Mouse (Mus musculus) heart, postnatal 10 days (tissue): ENCODE data around the gene A330070K13Rik. TPM values are rescaled to one million over a fixed set of nuclear protein-coding genes. Genes with fewer than 3 reads are reported as not detected.

ENCODE experiments used
- DNase-seq, 2 experiments: peaks; one replicate each; pipeline ENCODE4 v3.0.0; 2021
- intact Hi-C: fragments of 180-260 bp; cut with DNase I; formaldehyde crosslinking; loops from one replicate; pipeline ENCODE4 v1.15.1; 2025
- total RNA-seq, 2 experiments: library from RNA; stranded (reverse); gene quantifications; 2 replicates each; pipeline ENCODE4 v1.2.3; 2021

The A330070K13Rik gene
- not detected for total RNA-seq

DNA sequence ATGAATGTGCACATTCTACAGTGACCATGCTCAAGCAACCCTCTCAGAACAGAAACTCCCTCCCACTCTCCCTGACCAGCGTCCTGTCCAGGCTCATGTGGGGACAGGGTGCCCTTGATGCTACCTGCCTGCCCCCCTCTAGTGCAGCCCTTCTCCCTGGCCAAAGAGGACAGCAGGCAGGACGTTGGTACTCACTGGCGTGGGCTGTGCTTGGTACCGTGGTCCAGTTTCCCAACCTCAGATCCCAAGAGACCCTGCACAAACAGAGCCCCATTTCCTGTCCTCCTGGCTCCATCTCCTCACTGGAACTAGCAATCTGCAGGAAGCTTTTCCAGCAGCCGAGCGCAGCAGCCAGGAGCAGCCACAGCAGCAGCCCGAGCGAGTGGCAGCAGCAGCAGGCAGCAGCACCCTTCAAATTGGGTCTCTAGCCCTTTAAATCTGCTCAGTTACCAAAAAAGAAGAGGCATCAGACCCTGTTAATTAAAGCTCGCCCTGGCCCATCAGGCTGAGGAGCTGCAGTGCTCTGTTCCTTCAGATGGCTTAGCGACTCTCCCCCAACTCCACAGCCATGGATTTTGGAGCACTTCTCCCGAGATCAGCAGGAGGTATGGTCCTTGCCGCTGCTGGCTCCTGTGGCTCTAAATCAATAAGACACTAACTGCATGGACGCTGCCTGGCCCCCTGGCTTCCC lies at the start of gene A330070K13Rik:
A330070K13Rik (minus strand) TSS at position 410 of the 691 bp plus-strand sequence.
- no peak for DNase-seq
- intact Hi-C loops = no loop called here

GRCm38 (mm10) chr5:130411516-130411915 lies 27.1 kb upstream of the A330070K13Rik start:
- intact Hi-C loops = no loop called here
- no peak for DNase-seq

DNA sequence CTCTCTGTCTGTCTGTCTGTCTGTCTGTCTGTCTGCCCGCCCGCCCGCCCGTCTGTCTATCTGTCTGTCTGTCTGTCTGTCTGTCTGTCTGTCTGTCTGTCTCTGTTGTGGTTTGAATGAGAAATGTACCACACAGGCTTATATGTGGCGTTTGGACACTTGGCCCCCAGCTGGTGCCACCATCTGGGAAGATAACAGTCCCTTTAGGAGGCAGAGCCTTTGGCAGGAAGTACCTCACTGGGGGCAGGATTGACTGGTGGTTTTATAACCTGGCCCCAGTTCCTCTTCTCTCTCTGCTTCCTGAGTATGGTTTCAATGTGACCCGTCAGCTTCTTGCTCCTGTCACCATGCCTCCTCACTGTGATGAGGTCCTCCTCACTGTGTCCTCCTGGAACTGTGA lies 25.3 kb upstream of the A330070K13Rik start:
- no peak for DNase-seq
- intact Hi-C loops = no loop called here

GRCm38 (mm10) chr5:130405201-130405600 lies 20.8 kb upstream of the A330070K13Rik start:
- DNase-seq = peak; percentile 31 to 49
- intact Hi-C loops = loop anchor here (2.0 kb wide), 1 partner anchor 448 kb away; no protein-coding TSS in a partner anchor

- intact Hi-C loops = no loop called here
- no peak for DNase-seq
Observed at GRCm38 (mm10) chr5:130400136-130400917, 15.9 kb upstream of the A330070K13Rik start.

GRCm38 (mm10) chr5:130395142-130395541 lies 10.7 kb upstream of the A330070K13Rik start:
- intact Hi-C loops = no loop called here
- no peak for DNase-seq

GRCm38 (mm10) chr5:130394386-130394785 lies 10.0 kb upstream of the A330070K13Rik start:
- intact Hi-C loops = no loop called here
- no peak for DNase-seq

GRCm38 (mm10) chr5:130393618-130394355 lies 9.4 kb upstream of the A330070K13Rik start:
- no peak for DNase-seq
- intact Hi-C loops = no loop called here

DNA sequence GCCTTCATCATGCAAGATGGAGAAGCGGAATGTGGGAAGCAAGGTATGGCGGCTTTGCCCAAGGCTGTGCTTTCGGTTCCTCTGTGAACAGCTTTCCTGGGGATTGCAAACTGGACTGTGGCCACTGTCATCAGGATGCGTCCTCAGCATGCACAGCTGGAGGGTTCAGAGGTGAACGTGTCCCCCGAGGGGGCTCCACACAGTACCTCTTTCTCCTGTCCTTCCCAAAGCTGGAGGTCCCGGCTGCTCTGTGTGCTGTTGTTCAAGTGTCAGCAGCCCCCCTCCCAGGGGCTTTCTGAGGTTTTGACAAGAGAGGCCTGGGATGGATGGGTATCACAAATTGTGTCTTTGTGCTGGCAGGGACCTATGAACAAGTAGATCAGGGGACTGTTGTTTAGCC lies 2.0 kb upstream of the A330070K13Rik start:
- intact Hi-C loops = no loop called here
- no peak for DNase-seq

GRCm38 (mm10) chr5:130375411-130375810 lies 9.0 kb downstream of the A330070K13Rik start:
- DNase-seq = no peak
- intact Hi-C loops = no loop called here

GRCm38 (mm10) chr5:130369237-130369636 lies 15.2 kb downstream of the A330070K13Rik start, which contains the start of gene Caln1:
Gene Caln1 (plus strand): TSS chr5:130369455.
- no peak for DNase-seq
- intact Hi-C loops = no loop called here

DNA sequence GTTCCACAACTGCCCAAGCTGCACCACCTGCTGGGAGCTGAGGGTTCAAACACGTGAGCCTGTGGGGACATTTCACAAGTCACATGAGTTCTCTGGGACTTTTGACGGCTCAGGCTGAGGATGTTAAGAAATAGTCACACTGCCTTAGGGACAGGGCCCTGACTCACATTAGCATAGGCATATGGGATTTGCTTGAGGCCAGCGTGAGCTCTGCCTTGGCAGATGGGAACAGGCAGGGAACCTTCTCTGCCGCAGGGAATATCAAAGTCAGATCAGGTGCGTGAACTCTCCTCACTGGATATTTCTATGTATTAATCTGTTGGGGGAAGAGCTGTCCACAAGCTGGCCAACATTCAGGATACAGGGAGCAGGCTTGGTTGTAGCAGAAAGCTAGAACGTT lies 16.2 kb downstream of the A330070K13Rik start:
- no peak for DNase-seq
- intact Hi-C loops = no loop called here

DNA sequence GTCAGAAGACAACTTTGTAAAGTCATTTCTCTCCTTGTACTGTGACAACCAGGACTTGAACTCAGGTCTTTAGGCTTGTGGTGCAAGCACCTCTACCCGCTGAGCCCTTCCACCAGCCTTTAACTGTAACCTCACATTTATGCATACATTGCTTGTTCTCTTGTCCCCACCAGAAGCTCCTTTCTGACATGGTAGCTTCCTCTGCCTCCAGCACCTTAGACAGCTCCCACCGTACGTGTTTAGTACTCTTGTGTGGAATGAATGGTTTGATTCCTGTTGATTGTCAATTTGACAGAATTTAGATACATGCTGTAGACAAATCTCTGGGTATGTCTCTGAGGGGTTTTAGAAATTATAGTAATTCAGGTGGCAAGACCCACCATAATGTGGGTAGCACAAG lies 20.7 kb downstream of the A330070K13Rik start:
- peak in 1 of 2 experiments; percentile 14 for DNase-seq
- intact Hi-C loops = no loop called here

DNA sequence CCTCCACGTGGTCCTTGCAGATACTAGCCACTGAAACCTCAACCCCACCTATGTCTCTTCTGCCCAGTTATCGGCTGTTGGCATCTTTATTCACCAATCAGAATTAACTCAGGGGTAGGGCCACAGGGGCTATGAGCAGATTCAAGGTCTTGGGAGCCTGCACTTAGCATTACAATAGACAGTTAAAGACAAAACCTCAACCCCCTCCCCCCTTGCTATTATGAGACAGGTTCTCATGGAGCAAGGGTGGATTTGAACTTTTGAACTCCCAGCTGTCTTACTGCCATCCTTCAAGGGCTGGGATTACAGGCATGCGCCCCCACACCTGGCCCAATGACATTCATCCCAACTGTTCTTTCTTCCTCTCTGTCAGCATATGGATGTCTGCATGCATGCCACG lies 21.3 kb downstream of the A330070K13Rik start:
- no peak for DNase-seq
- intact Hi-C loops = no loop called here

DNA sequence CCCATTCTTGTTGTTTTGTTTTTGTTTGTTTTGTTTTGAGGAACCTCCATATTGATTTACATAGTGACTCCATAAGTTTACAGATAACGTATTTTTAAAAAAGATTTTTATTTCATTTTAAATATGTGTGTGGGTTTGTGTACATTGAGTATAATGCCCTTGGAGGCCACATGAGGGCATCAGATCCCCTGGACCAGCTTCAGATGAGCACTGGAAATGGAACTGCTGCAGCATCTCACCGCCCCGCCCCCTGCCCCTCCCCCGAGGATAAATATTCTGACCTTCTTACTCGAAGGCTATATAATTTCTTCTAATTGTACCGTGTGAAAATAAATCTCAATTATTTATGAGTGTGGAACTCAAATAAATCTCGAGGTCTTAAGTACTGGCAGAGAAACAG lies 29.2 kb downstream of the A330070K13Rik start:
- intact Hi-C loops = no loop called here

DNA sequence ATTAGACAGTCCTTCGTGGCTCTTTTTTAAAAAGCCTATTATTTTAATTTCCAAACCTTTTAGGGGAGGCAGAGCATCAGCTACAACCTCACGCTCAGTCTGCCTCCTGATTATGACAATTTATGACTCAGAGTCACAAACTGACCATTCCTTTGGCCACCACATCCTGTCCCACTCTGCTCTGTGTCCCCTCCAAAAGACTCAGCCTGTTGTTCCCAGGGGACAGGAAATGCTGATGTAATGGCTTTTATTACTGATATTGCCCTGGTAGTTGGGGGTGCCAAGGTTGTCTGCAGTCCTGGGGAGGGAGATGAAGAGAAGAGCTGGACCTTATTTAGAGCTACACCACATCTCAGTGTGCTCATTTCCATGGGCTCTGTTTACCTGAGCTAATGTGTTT lies 38.6 kb downstream of the A330070K13Rik start:
- intact Hi-C loops = no loop called here
- DNase-seq = no peak

More for the DNA sequence above, 29.2 kb downstream of the A330070K13Rik start:
- no peak for DNase-seq

- DNase-seq = no peak
- intact Hi-C loops = no loop called here
Observed at GRCm38 (mm10) chr5:130344999-130345398, 39.4 kb downstream of the A330070K13Rik start.

GRCm38 (mm10) chr5:130340656-130341055 lies 43.8 kb downstream of the A330070K13Rik start:
- intact Hi-C loops = no loop called here

DNA sequence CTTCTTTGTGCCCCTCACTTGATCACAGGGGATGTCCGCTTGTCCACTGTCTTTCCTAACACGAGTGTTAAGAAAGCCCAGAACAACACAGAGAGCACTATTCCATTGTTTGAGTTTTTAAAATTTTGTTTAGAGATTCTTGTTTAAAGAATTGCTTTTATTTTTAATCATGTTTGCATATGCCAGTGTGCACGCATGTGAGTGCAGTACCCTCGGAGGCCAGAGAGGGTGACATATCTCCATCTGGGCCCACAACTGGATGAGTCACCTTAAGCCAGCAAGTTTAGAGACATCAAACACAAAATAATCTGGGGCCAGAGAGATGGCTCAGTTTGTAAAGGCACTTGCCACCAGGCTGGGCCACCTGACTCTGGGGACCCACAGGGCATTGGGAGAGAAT lies 49.0 kb downstream of the A330070K13Rik start:
- intact Hi-C loops = no loop called here
- no peak for DNase-seq

More at GRCm38 (mm10) chr5:130340656-130341055, 43.8 kb downstream of the A330070K13Rik start:
- no peak for DNase-seq

GRCm38 (mm10) chr5:130333971-130334370 lies 50.5 kb downstream of the A330070K13Rik start:
- intact Hi-C loops = no loop called here

DNA sequence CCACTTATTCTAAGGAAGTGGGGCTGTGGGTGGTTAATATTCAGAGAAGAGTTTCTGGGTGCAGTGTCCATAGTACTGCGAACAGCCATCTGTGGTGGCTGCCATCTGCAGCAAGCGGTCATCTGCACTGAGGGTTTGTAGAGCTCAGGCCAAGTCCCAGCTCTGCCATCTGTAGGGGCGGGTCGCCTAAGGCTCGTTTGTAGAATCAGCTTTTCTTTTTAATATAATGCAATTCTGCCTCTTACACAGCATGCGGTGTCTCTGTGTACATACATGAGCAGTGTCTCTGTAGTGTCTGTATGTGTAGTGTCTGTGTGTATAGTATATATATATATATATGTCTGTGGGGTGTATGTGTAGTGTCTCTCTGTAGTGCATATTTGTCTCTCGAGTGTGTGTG lies 50.9 kb downstream of the A330070K13Rik start:
- intact Hi-C loops = no loop called here
- DNase-seq = no peak

More at GRCm38 (mm10) chr5:130333971-130334370, 50.5 kb downstream of the A330070K13Rik start:
- no peak for DNase-seq
